Mouse (Mus musculus) hindbrain, embryonic 15.5 days (tissue): Measurements from ENCODE around the gene Ttc14. TPM values are rescaled to one million over a fixed set of nuclear protein-coding genes. Genes with fewer than 3 reads are reported as not detected.
A peak's percentile ranks its signal among the peaks of the same experiment; 100 is the strongest.

Experiments used
- ATAC-seq: fragments of 200-750 bp; cut with Nextera tagmentation; 2 replicates; pipeline ENCODE4 v1.8.0; 2017; ENCODE audit warnings: low read depth, moderate number of reproducible peaks, moderate TSS enrichment; ENCODE audit not compliant: low FRiP score
- H3K27ac ChIP-seq: fragments of 300-500 bp; sonication (generic); replicated peaks from 2 replicates; pipeline ENCODE4 v1.5.1; 2015; ENCODE audit warnings: mild to moderate bottlenecking, inconsistent platforms
- H3K27me3 ChIP-seq: fragments of 300-500 bp; sonication (generic); 2 replicates; pipeline ENCODE4 v1.6.1; 2015; ENCODE audit warnings: control low read depth, inconsistent platforms
- H3K36me3 ChIP-seq: fragments of 300-500 bp; sonication (generic); 2 replicates; pipeline ENCODE4 v1.6.1; 2015; ENCODE audit warnings: control low read depth, inconsistent platforms
- H3K4me1 ChIP-seq: fragments of 300-500 bp; sonication (generic); replicated peaks from 2 replicates; pipeline ENCODE4 v1.6.1; 2015; ENCODE audit warnings: control low read depth, inconsistent platforms
- H3K4me2 ChIP-seq: fragments of 300-500 bp; sonication (generic); 2 replicates; pipeline ENCODE4 v1.6.1; 2015; ENCODE audit warnings: moderate library complexity, mild to moderate bottlenecking, inconsistent platforms
- H3K4me3 ChIP-seq: fragments of 300-500 bp; sonication (generic); 2 replicates; pipeline ENCODE4 v1.5.1; 2015; ENCODE audit warnings: mild to moderate bottlenecking, inconsistent platforms
- H3K9ac ChIP-seq: fragments of 300-500 bp; sonication (generic); 2 replicates; pipeline ENCODE4 v1.6.1; 2015; ENCODE audit warnings: inconsistent platforms
- H3K9me3 ChIP-seq: fragments of 300-500 bp; sonication (generic); 2 replicates; pipeline ENCODE4 v1.6.1; 2016; ENCODE audit warnings: control low read depth, inconsistent platforms
- WGBS: fragments of 180-500 bp; shearing (Covaris S2); methylation state at CpG from one replicate; pipeline ENCODE4 v1.1.7; 2015; 5-methylcytosine and 5-hydroxymethylcytosine counted together
- polyA plus RNA-seq: library from polyadenylated mRNA; unstranded; fragments of >200 nt; fragmentation: Nextera tagmentation; extraction: Ambion mirVana; gene quantifications from 2 replicates; pipeline ENCODE4 v1.2.1, GENCODE M21; 2015

Ttc14 gene
- polyA plus RNA-seq, result 68.3 and 69.9 TPM in 2 replicates

- peaks cover 9% of the 10 kb centered on the region; the same call in 1 of the 2 replicates for H3K36me3 ChIP-seq
- H3K4me3 ChIP-seq, result peak within 1 kb of the TSS; percentile 99
- under 1% methylated on average over 90 of the region's 90 CpGs for WGBS
- H3K27ac ChIP-seq, result peak within 1 kb of the TSS; percentile 99
- H3K27me3 ChIP-seq, result no peaks in the 10 kb centered on the region
- H3K9ac ChIP-seq, result peak within 1 kb of the TSS; percentile 96
- H3K4me2 ChIP-seq, result peak within 1 kb of the TSS; percentile 69
- H3K9me3 ChIP-seq, result no peaks in the 10 kb centered on the region
- peaks cover 15% of the 10 kb centered on the region for H3K4me1 ChIP-seq
- ATAC-seq, result peak; percentile 100
Measured at GRCm38 (mm10) chr3:33799617-33800512, at the start of gene Ttc14. TSS of gene Ttc14 (plus strand) at chr3:33799832.

- H3K4me2 ChIP-seq, result no peak overlapping the region
- no peaks in the 10 kb centered on the region for H3K9me3 ChIP-seq
- no peak overlapping the region for H3K27ac ChIP-seq
- peak; percentile 76; the same call in 1 of the 2 replicates for ATAC-seq
- H3K36me3 ChIP-seq, result no peaks in the 10 kb centered on the region
- no peaks in the 10 kb centered on the region for H3K27me3 ChIP-seq
- no peak overlapping the region for H3K9ac ChIP-seq
- H3K4me1 ChIP-seq, result no peaks in the 10 kb centered on the region
- H3K4me3 ChIP-seq, result no peak overlapping the region
Measured at GRCm38 (mm10) chr3:33790975-33791374, 8.7 kb upstream of the Ttc14 start.

GRCm38 (mm10) chr3:33800513-33800820 lies 835 bp downstream of the Ttc14 start:
- peak overlapping the region; percentile 69 for H3K4me2 ChIP-seq
- under 1% methylated on average over 16 of the region's 16 CpGs for WGBS
- H3K4me1 ChIP-seq, result peaks cover 15% of the 10 kb centered on the region
- no peaks in the 10 kb centered on the region for H3K9me3 ChIP-seq
- peak overlapping the region; percentile 99 for H3K27ac ChIP-seq
- H3K4me3 ChIP-seq, result peak overlapping the region; percentile 99
- ATAC-seq, result no peak
- no peaks in the 10 kb centered on the region for H3K27me3 ChIP-seq
- H3K36me3 ChIP-seq, result peaks cover 13% of the 10 kb centered on the region
- peak overlapping the region; percentile 96 for H3K9ac ChIP-seq

GRCm38 (mm10) chr3:33807151-33807550 lies 7.5 kb downstream of the Ttc14 start:
- Histone ChIP-seq H3K9ac (no peak overlapping the region), H3K4me1 (peaks cover 3% of the 10 kb centered on the region), H3K4me3 (no peak overlapping the region), H3K4me2 (no peak overlapping the region), H3K27me3 (no peaks in the 10 kb centered on the region), H3K36me3 (peaks cover 40% of the 10 kb centered on the region), H3K27ac (no peak overlapping the region), H3K9me3 (no peaks in the 10 kb centered on the region)
- 79% methylated on average over 1 of the region's 1 CpGs for WGBS
- ATAC-seq, result no peak

GRCm38 (mm10) chr3:33824135-33824946 lies 24.7 kb downstream of the Ttc14 start:
- Histone ChIP-seq H3K4me2 (no peak overlapping the region), H3K27me3 (no peaks in the 10 kb centered on the region), H3K36me3 (no peaks in the 10 kb centered on the region), H3K9ac (no peak overlapping the region), H3K27ac (no peak overlapping the region), H3K9me3 (no peaks in the 10 kb centered on the region), H3K4me3 (no peak overlapping the region), H3K4me1 (no peaks in the 10 kb centered on the region)
- WGBS, result 48% methylated on average over 9 of the region's 9 CpGs
- peak; percentile 84 for ATAC-seq

GRCm38 (mm10) chr3:33832351-33832750 lies 32.7 kb downstream of the Ttc14 start:
- H3K9ac ChIP-seq, result no peak overlapping the region
- H3K27me3 ChIP-seq, result no peaks in the 10 kb centered on the region
- H3K9me3 ChIP-seq, result no peaks in the 10 kb centered on the region
- no peaks in the 10 kb centered on the region for H3K36me3 ChIP-seq
- H3K4me1 ChIP-seq, result no peaks in the 10 kb centered on the region
- H3K4me3 ChIP-seq, result no peak overlapping the region
- no peak overlapping the region for H3K4me2 ChIP-seq
- no peak for ATAC-seq
- no peak overlapping the region for H3K27ac ChIP-seq
- WGBS, result 90% methylated on average over 10 of the region's 10 CpGs

GRCm38 (mm10) chr3:33836576-33836975 lies 36.9 kb downstream of the Ttc14 start:
- no peak overlapping the region for H3K27ac ChIP-seq
- H3K4me2 ChIP-seq, result no peak overlapping the region
- no peaks in the 10 kb centered on the region for H3K36me3 ChIP-seq
- H3K9ac ChIP-seq, result no peak overlapping the region
- H3K9me3 ChIP-seq, result no peaks in the 10 kb centered on the region
- 94% methylated on average over 13 of the region's 13 CpGs for WGBS
- no peak for ATAC-seq
- no peaks in the 10 kb centered on the region for H3K4me1 ChIP-seq
- no peaks in the 10 kb centered on the region for H3K27me3 ChIP-seq
- H3K4me3 ChIP-seq, result no peak overlapping the region

GRCm38 (mm10) chr3:33838877-33839276 lies 39.2 kb downstream of the Ttc14 start:
- Histone ChIP-seq H3K27ac (no peak overlapping the region), H3K4me2 (no peak overlapping the region)

GRCm38 (mm10) chr3:33843801-33844632 lies 44.4 kb downstream of the Ttc14 start, which contains the start of gene Ccdc39:
TSS of gene Ccdc39 (minus strand) at chr3:33844310.
- peak within 1 kb of the TSS; percentile 63 for H3K9ac ChIP-seq
- peak within 1 kb of the TSS; percentile 74 for H3K4me3 ChIP-seq
- ATAC-seq, result peak; percentile 95
- peak within 1 kb of the TSS; percentile 85 for H3K4me2 ChIP-seq
- H3K9me3 ChIP-seq, result no peaks in the 10 kb centered on the region
- no peaks in the 10 kb centered on the region for H3K27me3 ChIP-seq
- peaks cover 12% of the 10 kb centered on the region; the same call in 1 of the 2 replicates for H3K4me1 ChIP-seq
- no peaks in the 10 kb centered on the region for H3K36me3 ChIP-seq
- WGBS, result 4% methylated on average over 26 of the region's 26 CpGs
- peak within 1 kb of the TSS; percentile 81 for H3K27ac ChIP-seq

More at GRCm38 (mm10) chr3:33838877-33839276, 39.2 kb downstream of the Ttc14 start:
- H3K4me1 ChIP-seq, result 0 out of 2 replicates have a peak, but pooled peaks cover 6% of the 10 kb centered on the region
- H3K4me3 ChIP-seq, result no peak overlapping the region
- no peak overlapping the region for H3K9ac ChIP-seq
- no peaks in the 10 kb centered on the region for H3K27me3 ChIP-seq
- H3K36me3 ChIP-seq, result no peaks in the 10 kb centered on the region
- no peaks in the 10 kb centered on the region for H3K9me3 ChIP-seq
- no peak for ATAC-seq
- WGBS, result 74% methylated on average over 10 of the region's 10 CpGs

GRCm38 (mm10) chr3:33846639-33847038 lies 47.0 kb downstream of the Ttc14 start:
- H3K9ac ChIP-seq, result no peak overlapping the region
- no peak overlapping the region for H3K4me3 ChIP-seq
- no peak overlapping the region for H3K4me2 ChIP-seq
- H3K27me3 ChIP-seq, result no peaks in the 10 kb centered on the region
- H3K36me3 ChIP-seq, result no peaks in the 10 kb centered on the region
- ATAC-seq, result no peak
- 86% methylated on average over 6 of the region's 6 CpGs for WGBS
- no peaks in the 10 kb centered on the region for H3K9me3 ChIP-seq
- no peak overlapping the region for H3K27ac ChIP-seq
- H3K4me1 ChIP-seq, result peaks cover 12% of the 10 kb centered on the region; the same call in 1 of the 2 replicates

- Histone ChIP-seq H3K9me3 (no peaks in the 10 kb centered on the region), H3K4me2 (no peak overlapping the region), H3K9ac (no peak overlapping the region), H3K4me1 (no peaks in the 10 kb centered on the region), H3K36me3 (no peaks in the 10 kb centered on the region), H3K4me3 (no peak overlapping the region), H3K27ac (no peak overlapping the region), H3K27me3 (no peaks in the 10 kb centered on the region)
- WGBS, result 91% methylated on average over 4 of the region's 4 CpGs
- no peak for ATAC-seq
Measured at GRCm38 (mm10) chr3:33850856-33851255, 51.2 kb downstream of the Ttc14 start.
